Mouse (Mus musculus): ENCODE results near the gene Elobl.

The Elobl gene

GRCm38 (mm10) chr11:88986616-88987015, 19.9 kb upstream of the Elobl start:
- no peak for DNase-seq

GRCm38 (mm10) chr11:88981337-88981736, 14.6 kb upstream of the Elobl start:
- no peak for DNase-seq

- no peak for DNase-seq
Measured at GRCm38 (mm10) chr11:88977188-88977587, 10.5 kb upstream of the Elobl start.

- DNase-seq = no peak
Measured at GRCm38 (mm10) chr11:88976320-88976719, 9.6 kb upstream of the Elobl start.

- DNase-seq = peak; percentile 91
Measured at GRCm38 (mm10) chr11:88973776-88974701, 7.3 kb upstream of the Elobl start.

- DNase-seq = no peak
Measured at GRCm38 (mm10) chr11:88970202-88970732, 3.5 kb upstream of the Elobl start, which contains the start of gene Coil. Gene Coil, plus strand, starts transcription at chr11:88970252.

GRCm38 (mm10) chr11:88958851-88959250, 7.9 kb downstream of the Elobl start:
- DNase-seq = no peak

- DNase-seq = peak; percentile 97
Measured at GRCm38 (mm10) chr11:88955217-88955969, 11.3 kb downstream of the Elobl start, which contains the start of gene Scpep1. Gene Scpep1, minus strand, starts transcription at chr11:88955465.

- DNase-seq = no peak
Measured at GRCm38 (mm10) chr11:88954803-88955202, 11.9 kb downstream of the Elobl start.

- no peak for DNase-seq
Measured at GRCm38 (mm10) chr11:88953582-88953981, 13.1 kb downstream of the Elobl start.

- no peak for DNase-seq
Measured at GRCm38 (mm10) chr11:88952117-88952516, 14.6 kb downstream of the Elobl start.

GRCm38 (mm10) chr11:88951576-88951975, 15.2 kb downstream of the Elobl start:
- no peak for DNase-seq

- no peak for DNase-seq
Measured at GRCm38 (mm10) chr11:88950640-88951250, 16.0 kb downstream of the Elobl start.

GRCm38 (mm10) chr11:88949802-88950639, 16.7 kb downstream of the Elobl start:
- DNase-seq = no peak

- no peak for DNase-seq
Measured at GRCm38 (mm10) chr11:88948896-88949295, 17.8 kb downstream of the Elobl start.

- no peak for DNase-seq
Measured at GRCm38 (mm10) chr11:88945971-88946585, 20.7 kb downstream of the Elobl start.

- DNase-seq = no peak
Measured at GRCm38 (mm10) chr11:88941489-88941888, 25.2 kb downstream of the Elobl start.

- no peak for DNase-seq
Measured at GRCm38 (mm10) chr11:88939634-88940033, 27.1 kb downstream of the Elobl start.

- no peak for DNase-seq
Measured at GRCm38 (mm10) chr11:88938770-88939169, 28.0 kb downstream of the Elobl start.

GRCm38 (mm10) chr11:88937886-88938285, 28.8 kb downstream of the Elobl start:
- DNase-seq = no peak

All from liver (tissue).